Comparison of ENCODE assay signal across 1 mouse cellular context in genomic region chr2:87480207-87480606, GRCm38 (mm10).
TF ChIP-seq lines count a peak whose summit lies in the region.

No protein-coding gene starts in this region.

TF ChIP-seq in MEL, 35 proteins besides CTCF, POLR2A, EP300 and RAD21:
- no peak for TF ChIP-seq TAL1 (IDR thresholded peaks at IDR 0.05; ENCODE audit: low read length)
- no peak for TF ChIP-seq MAX (IDR thresholded peaks at IDR 0.05; ENCODE audit: low read length)
